Mouse (Mus musculus) embryonic facial prominence, embryonic 15.5 days (tissue): ENCODE results near the gene Hmgn3. TPM values are rescaled to one million over a fixed set of nuclear protein-coding genes. Genes with fewer than 3 reads are reported as not detected.

Experiments used
- ATAC-seq: fragments of 200-750 bp; cut with Nextera tagmentation; 2 replicates; pipeline ENCODE4 v1.8.0; 2017; ENCODE audit warnings: low read depth, moderate TSS enrichment; ENCODE audit not compliant: insufficient number of reproducible peaks, low FRiP score, low TSS enrichment
- H3K27ac ChIP-seq: fragments of 300-500 bp; sonication (generic); replicated peaks from 2 replicates; pipeline ENCODE4 v1.5.1; 2015; ENCODE audit warnings: mild to moderate bottlenecking, inconsistent platforms
- H3K27me3 ChIP-seq: fragments of 300-500 bp; sonication (generic); 2 replicates; pipeline ENCODE4 v1.6.1; 2015; ENCODE audit warnings: inconsistent platforms
- H3K36me3 ChIP-seq: fragments of 300-500 bp; sonication (generic); 2 replicates; pipeline ENCODE4 v1.6.1; 2015; ENCODE audit warnings: mild to moderate bottlenecking, inconsistent platforms
- H3K4me1 ChIP-seq: fragments of 300-500 bp; sonication (generic); 2 replicates; pipeline ENCODE4 v1.6.1; 2015; ENCODE audit warnings: inconsistent platforms
- H3K4me2 ChIP-seq: fragments of 300-500 bp; sonication (generic); replicated peaks from 2 replicates; pipeline ENCODE4 v1.6.1; 2015; ENCODE audit warnings: mild to moderate bottlenecking, inconsistent platforms
- H3K4me3 ChIP-seq: fragments of 300-500 bp; sonication (generic); replicated peaks from 2 replicates; pipeline ENCODE4 v1.5.1; 2015; ENCODE audit warnings: mild to moderate bottlenecking, inconsistent platforms
- H3K9ac ChIP-seq: fragments of 300-500 bp; sonication (generic); 2 replicates; pipeline ENCODE4 v1.6.1; 2015; ENCODE audit warnings: inconsistent platforms
- H3K9me3 ChIP-seq: fragments of 300-500 bp; sonication (generic); replicated peaks from 2 replicates; pipeline ENCODE4 v1.6.1; 2016; ENCODE audit warnings: inconsistent platforms
- WGBS: fragments of 180-500 bp; shearing (Covaris S2); methylation state at CpG from one replicate; pipeline ENCODE4 v1.1.7; 2015; 5-methylcytosine and 5-hydroxymethylcytosine counted together
- polyA plus RNA-seq: library from polyadenylated mRNA; unstranded; fragments of >200 nt; fragmentation: Nextera tagmentation; extraction: Ambion mirVana; gene quantifications from 2 replicates; pipeline ENCODE4 v1.2.1, GENCODE M21; 2015

Gene Hmgn3
- polyA plus RNA-seq, 1 experiment from 2014 or later, result 216 TPM

DNA sequence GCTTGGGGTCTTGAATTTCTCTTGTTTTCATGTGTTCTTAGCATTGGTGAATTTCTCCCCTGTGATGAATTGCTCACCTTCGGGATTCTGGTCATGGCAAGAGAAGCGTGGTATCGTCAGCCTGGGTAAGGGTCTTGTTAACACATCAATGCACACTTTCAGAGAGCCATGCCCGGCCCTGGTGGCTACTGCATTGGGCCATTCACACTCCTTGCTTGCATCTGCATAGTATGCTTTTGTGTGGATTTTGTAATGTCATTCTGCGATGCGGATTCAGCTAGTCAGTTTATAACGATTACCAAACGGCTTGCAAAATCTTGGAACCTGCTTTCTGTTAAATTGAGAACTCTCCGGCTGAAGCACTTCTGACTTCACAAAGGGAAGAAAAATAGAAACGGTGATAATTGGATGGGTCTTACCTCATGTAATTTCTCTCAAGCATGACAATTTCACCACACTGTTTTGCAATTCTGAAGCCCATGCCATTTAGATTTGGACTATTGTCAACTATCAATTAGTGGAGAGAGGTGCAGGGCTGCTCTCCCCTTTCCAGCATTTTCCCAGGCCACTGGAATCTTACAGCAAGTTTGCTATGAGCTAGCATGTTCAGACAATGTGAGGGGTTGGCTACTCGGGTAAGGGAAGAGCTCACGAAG lies 47.7 kb downstream of the Hmgn3 start:
- Histone ChIP-seq H3K27me3 (no peaks in the 10 kb centered on the region), H3K36me3 (no peaks in the 10 kb centered on the region), H3K9ac (no peak overlapping the region), H3K4me2 (no peak overlapping the region), H3K4me1 (peaks cover 11% of the 10 kb centered on the region), H3K27ac (peak overlapping the region; percentile 70; the same call in 1 of the 2 replicates), H3K4me3 (no peak overlapping the region), H3K9me3 (no peaks in the 10 kb centered on the region)
- ATAC-seq, result no peak
- WGBS, result 55% methylated on average over 12 of the region's 12 CpGs

DNA sequence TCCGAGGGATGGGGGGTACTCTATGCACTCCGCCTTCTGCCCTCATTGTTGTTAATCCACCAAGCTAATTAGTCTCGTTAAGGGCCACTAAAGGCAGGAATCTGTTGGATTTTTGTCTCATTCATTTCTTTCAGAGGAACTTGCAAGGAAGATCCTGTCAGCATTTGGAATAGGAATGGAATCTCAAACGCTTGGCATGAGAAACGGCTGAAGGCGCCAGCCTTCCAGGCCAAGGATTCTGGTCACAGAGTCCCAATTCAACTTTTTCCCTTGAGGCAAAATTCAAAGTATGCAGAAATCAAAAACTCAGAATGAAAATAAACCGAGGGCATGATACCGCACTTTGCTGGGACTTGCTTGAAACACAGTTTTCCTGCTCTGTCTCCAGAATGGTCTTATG lies 48.7 kb downstream of the Hmgn3 start:
- H3K36me3 ChIP-seq, result no peaks in the 10 kb centered on the region
- no peak overlapping the region for H3K4me3 ChIP-seq
- H3K27ac ChIP-seq, result peak overlapping the region; percentile 60; the same call in 1 of the 2 replicates
- H3K9ac ChIP-seq, result no peak overlapping the region
- peaks cover 11% of the 10 kb centered on the region for H3K4me1 ChIP-seq
- 31% methylated on average over 8 of the region's 8 CpGs for WGBS
- no peaks in the 10 kb centered on the region for H3K9me3 ChIP-seq
- H3K27me3 ChIP-seq, result no peaks in the 10 kb centered on the region
- no peak overlapping the region for H3K4me2 ChIP-seq
- ATAC-seq, result no peak

DNA sequence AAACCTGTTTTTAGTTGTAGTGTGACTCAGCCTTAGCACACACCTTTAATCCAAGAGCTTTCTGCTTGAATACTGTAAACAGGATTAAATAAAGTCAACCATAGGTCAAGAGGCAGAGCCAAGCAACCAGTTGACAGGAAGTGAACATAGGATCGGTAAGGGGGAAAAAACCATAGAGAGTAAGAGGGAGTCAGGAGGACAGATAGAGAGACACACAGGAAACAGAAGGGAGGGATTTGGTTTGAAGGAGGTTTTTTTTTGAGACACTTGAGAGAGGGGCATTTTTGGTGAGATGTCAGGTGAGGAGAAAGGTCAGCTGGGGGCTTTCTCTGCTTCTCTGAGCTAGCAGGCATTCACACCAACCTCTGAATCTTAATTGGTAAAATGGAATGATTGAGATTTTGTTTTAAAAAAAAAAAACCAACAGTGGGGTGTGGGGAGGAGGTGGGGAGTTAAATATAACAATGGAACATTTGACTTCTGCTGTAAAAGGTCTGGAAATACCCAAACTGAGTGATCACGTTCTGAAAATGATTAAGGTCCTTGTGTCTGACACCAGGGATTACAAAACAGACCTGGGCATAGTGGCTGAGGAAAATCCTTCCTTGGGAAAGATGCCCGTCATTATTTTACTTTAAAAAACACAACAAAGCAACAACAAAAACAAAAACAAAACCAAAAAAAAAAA lies 51.7 kb downstream of the Hmgn3 start:
- Histone ChIP-seq H3K27me3 (no peaks in the 10 kb centered on the region), H3K4me2 (no peak overlapping the region), H3K4me1 (peaks cover 11% of the 10 kb centered on the region), H3K9ac (no peak overlapping the region), H3K9me3 (no peaks in the 10 kb centered on the region), H3K4me3 (no peak overlapping the region), H3K36me3 (no peaks in the 10 kb centered on the region), H3K27ac (no peak overlapping the region)
- 59% methylated on average over 3 of the region's 3 CpGs for WGBS
- no peak for ATAC-seq

- H3K4me1 ChIP-seq, result no peaks in the 10 kb centered on the region
- WGBS, result 51% methylated on average over 6 of the region's 7 CpGs
- no peaks in the 10 kb centered on the region for H3K36me3 ChIP-seq
- H3K4me3 ChIP-seq, result no peak overlapping the region
- H3K27ac ChIP-seq, result no peak overlapping the region
- no peak overlapping the region for H3K4me2 ChIP-seq
- ATAC-seq, result no peak
- no peak overlapping the region for H3K9ac ChIP-seq
- H3K9me3 ChIP-seq, result no peaks in the 10 kb centered on the region
- H3K27me3 ChIP-seq, result no peaks in the 10 kb centered on the region
Observed at GRCm38 (mm10) chr9:83083790-83084469, 62.6 kb downstream of the Hmgn3 start.

GRCm38 (mm10) chr9:83083091-83083490 lies 63.4 kb downstream of the Hmgn3 start:
- Histone ChIP-seq H3K36me3 (no peaks in the 10 kb centered on the region), H3K4me3 (no peak overlapping the region), H3K9me3 (no peaks in the 10 kb centered on the region), H3K4me2 (no peak overlapping the region), H3K27ac (no peak overlapping the region), H3K9ac (no peak overlapping the region), H3K4me1 (no peaks in the 10 kb centered on the region), H3K27me3 (no peaks in the 10 kb centered on the region)
- 50% methylated on average over 5 of the region's 5 CpGs for WGBS
- ATAC-seq, result peak; percentile 66

DNA sequence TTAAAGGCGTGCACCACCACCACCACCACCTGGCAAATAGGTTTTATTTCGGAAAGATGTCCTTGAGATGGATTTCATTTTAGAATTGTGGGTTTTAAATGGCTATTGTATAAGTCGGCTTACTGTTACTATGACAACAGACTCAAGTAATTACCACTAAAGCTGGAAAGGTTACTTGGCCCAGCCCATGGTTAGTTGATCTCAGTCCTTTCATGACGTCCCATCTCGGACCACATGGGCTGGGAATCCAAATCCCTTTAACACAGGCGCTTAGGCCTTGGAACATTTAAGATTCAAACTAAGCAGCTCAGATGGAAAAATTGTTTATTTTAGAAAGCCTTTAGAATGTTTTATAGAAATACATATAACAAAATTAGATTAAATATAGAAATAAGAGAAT lies 64.2 kb downstream of the Hmgn3 start:
- Histone ChIP-seq H3K27me3 (no peaks in the 10 kb centered on the region), H3K4me3 (no peak overlapping the region), H3K36me3 (no peaks in the 10 kb centered on the region), H3K27ac (no peak overlapping the region), H3K4me1 (0 out of 2 replicates have a peak, but pooled peaks cover under 1% of the 10 kb centered on the region), H3K9ac (no peak overlapping the region), H3K4me2 (no peak overlapping the region), H3K9me3 (no peaks in the 10 kb centered on the region)
- WGBS, result 64% methylated on average over 6 of the region's 6 CpGs
- peak; percentile 76; the same call in 1 of the 2 replicates for ATAC-seq

DNA sequence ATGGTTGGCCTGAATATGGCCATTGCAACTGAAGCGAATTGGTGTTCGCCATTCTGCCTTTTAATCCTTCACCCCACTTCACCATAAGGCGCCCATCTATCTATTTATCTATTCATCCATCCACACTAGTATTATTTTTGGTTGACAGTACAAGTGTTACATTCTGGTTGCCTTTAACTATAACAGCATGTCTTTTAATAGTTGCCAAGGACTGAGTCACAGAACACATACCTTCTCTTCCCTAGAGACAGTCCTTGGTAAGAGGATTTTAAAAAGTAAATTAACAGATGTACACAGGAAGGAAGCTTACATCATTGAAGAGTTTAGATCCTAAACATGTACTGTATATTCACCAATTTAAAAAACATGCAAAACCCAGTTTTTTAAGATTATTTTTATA lies 66.8 kb downstream of the Hmgn3 start:
- ATAC-seq, result no peak
- H3K27ac ChIP-seq, result no peak overlapping the region
- 0 out of 2 replicates have a peak, but pooled peaks cover 4% of the 10 kb centered on the region for H3K4me1 ChIP-seq
- H3K36me3 ChIP-seq, result no peaks in the 10 kb centered on the region
- 85% methylated on average over 3 of the region's 3 CpGs for WGBS
- no peak overlapping the region for H3K4me3 ChIP-seq
- no peak overlapping the region for H3K4me2 ChIP-seq
- H3K27me3 ChIP-seq, result no peaks in the 10 kb centered on the region
- no peak overlapping the region for H3K9ac ChIP-seq
- no peaks in the 10 kb centered on the region for H3K9me3 ChIP-seq

DNA sequence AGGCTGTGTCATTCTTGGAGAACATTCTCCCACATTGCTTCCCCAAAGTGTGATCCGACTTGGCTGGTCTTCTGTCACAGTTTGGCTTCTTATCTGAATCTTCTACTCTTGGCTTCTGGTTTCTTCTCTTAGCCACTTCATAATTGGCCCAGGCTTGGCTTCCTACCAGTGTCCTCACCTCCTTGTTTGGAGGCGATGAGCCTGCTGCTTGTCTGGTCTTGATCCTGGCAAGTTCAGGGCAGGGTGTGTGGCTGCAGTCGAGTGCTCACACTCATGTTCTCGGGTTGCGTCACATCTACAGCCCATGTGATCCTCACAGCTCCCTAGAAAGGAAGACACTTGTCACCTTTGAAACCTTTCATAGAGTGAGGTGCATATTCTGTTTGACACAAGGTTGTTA lies 78.2 kb downstream of the Hmgn3 start:
- Histone ChIP-seq H3K9ac (no peak overlapping the region), H3K4me2 (no peak overlapping the region), H3K36me3 (no peaks in the 10 kb centered on the region), H3K4me3 (no peak overlapping the region), H3K9me3 (no peaks in the 10 kb centered on the region), H3K4me1 (no peaks in the 10 kb centered on the region), H3K27ac (no peak overlapping the region), H3K27me3 (no peaks in the 10 kb centered on the region)
- no peak for ATAC-seq
- 63% methylated on average over 5 of the region's 5 CpGs for WGBS

DNA sequence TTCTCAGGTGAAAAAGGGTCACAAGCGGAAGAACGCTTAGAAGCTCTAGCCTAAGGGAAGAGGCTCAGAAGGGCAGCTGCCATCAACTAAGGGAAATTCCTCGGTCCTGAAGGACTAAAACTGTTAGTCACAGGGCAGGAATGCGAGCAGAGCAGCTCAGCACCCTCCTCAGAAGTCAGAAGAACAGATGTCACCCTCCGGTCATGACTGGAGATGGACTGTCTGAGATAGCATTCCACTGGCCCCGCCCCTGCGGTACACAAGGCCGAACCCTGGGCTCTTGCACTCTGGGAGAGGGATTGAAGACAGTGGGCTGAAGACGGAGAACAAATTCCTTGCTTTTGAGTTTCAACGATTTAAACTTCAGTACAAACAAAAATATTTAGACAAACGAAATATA lies 85.2 kb downstream of the Hmgn3 start:
- Histone ChIP-seq H3K4me1 (0 out of 2 replicates have a peak, but pooled peaks cover 6% of the 10 kb centered on the region), H3K9ac (no peak overlapping the region), H3K4me2 (no peak overlapping the region), H3K4me3 (no peak overlapping the region), H3K27me3 (no peaks in the 10 kb centered on the region), H3K36me3 (no peaks in the 10 kb centered on the region), H3K9me3 (no peaks in the 10 kb centered on the region), H3K27ac (no peak overlapping the region)
- WGBS, result 36% methylated on average over 11 of the region's 11 CpGs
- ATAC-seq, result peak; percentile 67; the same call in 1 of the 2 replicates
